8 mouse cellular contexts compared by ENCODE assay signal in genomic region chr8:69808094-69808863, GRCm38 (mm10). TPM values are rescaled to one million over a fixed set of nuclear protein-coding genes. Genes with fewer than 3 reads are reported as not detected.
A peak's percentile ranks its signal among the peaks of the same experiment; 100 is the strongest.
DNase-seq lines count a peak whose midpoint lies in the region; ATAC-seq lines count a peak whose summit lies in the region.

Gmip (plus strand) TSS chr8:69808679.

- H3K9ac ChIP-seq in forebrain, embryonic 11.5 days (ENCODE audit: low read length) = peak within 1 kb of the TSS; percentile 61
- H3K9ac ChIP-seq in lung, embryonic 15.5 days = peak within 1 kb of the TSS; percentile 45

- ATAC-seq in forebrain, embryonic 11.5 days (replicated peaks; ENCODE audit: low FRiP score) = peak; percentile 86
- peak; percentile 82 for ATAC-seq in lung, embryonic 15.5 days (ENCODE audit: borderline replicate concordance, extremely low read depth, low FRiP score, low TSS enrichment)
- peak; percentile 87 for ATAC-seq in neutrophil, adult 5-6 weeks (ENCODE audit: extremely low read depth, insufficient number of reproducible peaks, low FRiP score, poor library complexity, severe bottlenecking)

- no peaks in the 10 kb centered on the region for H3K9me3 ChIP-seq in forebrain, embryonic 11.5 days (ENCODE audit: control insufficient read depth, low read length)
- no peaks in the 10 kb centered on the region for H3K9me3 ChIP-seq in lung, embryonic 15.5 days

- peaks cover 32% of the 10 kb centered on the region for H3K36me3 ChIP-seq in forebrain, embryonic 11.5 days (ENCODE audit: control insufficient read depth, insufficient read depth, low read length)
- peaks cover 48% of the 10 kb centered on the region for H3K36me3 ChIP-seq in lung, embryonic 15.5 days

- no peaks in the 10 kb centered on the region for H3K27me3 ChIP-seq in forebrain, embryonic 11.5 days (ENCODE audit: control insufficient read depth, insufficient read depth, low read length)
- H3K27me3 ChIP-seq in lung, embryonic 15.5 days = no peaks in the 10 kb centered on the region

- H3K4me2 ChIP-seq in forebrain, embryonic 11.5 days (ENCODE audit: low read depth, low read length, severe bottlenecking) = peak within 1 kb of the TSS; percentile 82
- peak within 1 kb of the TSS; percentile 93 for H3K4me2 ChIP-seq in lung, embryonic 15.5 days

- H3K4me1 ChIP-seq in forebrain, embryonic 11.5 days (replicated peaks; ENCODE audit: control insufficient read depth, insufficient read depth, low read length) = peaks cover 2% of the 10 kb centered on the region; the same call in 1 of the 2 replicates
- peaks cover 12% of the 10 kb centered on the region; the same call in 1 of the 2 replicates for H3K4me1 ChIP-seq in lung, embryonic 15.5 days

- H3K27ac ChIP-seq in forebrain, embryonic 11.5 days (ENCODE audit: low read depth, low read length) = no peak within 1 kb of the TSS
- H3K27ac ChIP-seq in lung, embryonic 15.5 days = no peak within 1 kb of the TSS

- H3K4me3 ChIP-seq in forebrain, embryonic 11.5 days (ENCODE audit: low read depth, low read length) = peak within 1 kb of the TSS; percentile 43
- peak within 1 kb of the TSS; percentile 48 for H3K4me3 ChIP-seq in lung, embryonic 15.5 days

- peak; percentile 91 for DNase-seq in CD4-positive helper T cell, adult 2 months (ENCODE audit: low read depth, low spot score)
- DNase-seq in adrenal gland, adult 2 months = peak; percentile 89
- peak; percentile 87 for DNase-seq in forebrain, embryonic 11.5 days (ENCODE audit: low spot score)
- peak; percentile 76 to 81 for DNase-seq in heart, postnatal 14 days
- no peak for DNase-seq in large intestine, adult 2 months (ENCODE audit: low read depth, low spot score)
- peak; percentile 90 to 95 for DNase-seq in thymus, postnatal 10 days (ENCODE audit: low spot score in 2 of 2)

- intact Hi-C loops in heart, postnatal 14 days (cut with DNase I) = no loop called here

- 7% methylated on average over 25 of the region's 28 CpGs for WGBS in forebrain, embryonic 11.5 days
- 3% methylated on average over 28 of the region's 28 CpGs for WGBS in large intestine, adult 2 months
- 6% methylated on average over 25 of the region's 28 CpGs for WGBS in lung, embryonic 15.5 days

RNA-seq across cellular contexts. Expression of gene Gmip, which starts in this region (rescaled TPM):
- total RNA-seq in adrenal gland, adult 2 months (2021) = 10 to 100 TPM; 13.5 to 13.6 TPM
- 30.3 and 36.6 TPM in 2 replicates for polyA plus RNA-seq in adrenal gland, adult 2 months (2012; rRNA removed)
- 9.9 and 11.0 TPM in 2 replicates for polyA plus RNA-seq in forebrain, embryonic 11.5 days (2014; fragmentation: Nextera tagmentation; extraction: Ambion mirVana)
- 1 to 10 TPM; 4.5 to 4.6 TPM for total RNA-seq in heart, postnatal 14 days (2021)
- 31.3 and 46.0 TPM in 2 replicates for polyA plus RNA-seq in large intestine, adult 2 months (2012; rRNA removed)
- polyA plus RNA-seq in lung, embryonic 15.5 days (2015; fragmentation: Nextera tagmentation; extraction: Ambion mirVana) = 7.6 and 8.5 TPM in 2 replicates
- 265 and 326 TPM in 2 replicates for total RNA-seq in neutrophil, adult 5-6 weeks (2017)

Comparison
In these comparisons a context has a peak if more than half of its experiments do, and no peak if none do; other contexts are left out.
1. RNA of gene Gmip (total RNA-seq): 265 to 326 TPM in neutrophil, adult 5-6 weeks; 13.5 to 13.6 TPM in adrenal gland, adult 2 months and 4.5 to 4.6 TPM in heart, postnatal 14 days; every median in the first group is over 10 times any median in the second.
2. Peak in every context shown above with its lines, with median percentiles within 50 percentile points of each other: ATAC-seq.